Mouse (Mus musculus) ES-Bruce4 (cell line): Measurements from ENCODE around the gene Tanc1. TPM values are rescaled to one million over a fixed set of nuclear protein-coding genes. Genes with fewer than 3 reads are reported as not detected.

Experiments used
- H3K27ac ChIP-seq: 2 replicates; pipeline ENCODE4 v1.5.1; 2012; ENCODE audit warnings: low read length, inconsistent platforms; ENCODE audit not compliant: insufficient read depth
- H3K27me3 ChIP-seq: 2 replicates; pipeline ENCODE4 v1.6.1; 2012; ENCODE audit warnings: mild to moderate bottlenecking, low read length, inconsistent platforms; ENCODE audit not compliant: control insufficient read depth, poor library complexity, insufficient read depth, severe bottlenecking
- H3K36me3 ChIP-seq: 2 replicates; pipeline ENCODE4 v1.6.1; 2012; ENCODE audit warnings: inconsistent platforms, mild to moderate bottlenecking, low read length, moderate library complexity; ENCODE audit not compliant: control insufficient read depth, poor library complexity, insufficient read depth, severe bottlenecking
- H3K4me1 ChIP-seq: one replicate; pipeline ENCODE4 v1.8.1; 2011; ENCODE audit warnings: low read length; ENCODE audit not compliant: control insufficient read depth, insufficient read depth
- H3K4me3 ChIP-seq: 2 replicates; pipeline ENCODE4 v1.5.1; 2011; ENCODE audit warnings: low read depth, mild to moderate bottlenecking, low read length
- H3K9ac ChIP-seq: 2 replicates; pipeline ENCODE4 v1.6.1; 2012; ENCODE audit warnings: low read depth, mild to moderate bottlenecking, inconsistent platforms; ENCODE audit not compliant: poor library complexity, severe bottlenecking
- H3K9me3 ChIP-seq: replicated peaks from 2 replicates; pipeline ENCODE4 v1.6.1; 2012; ENCODE audit warnings: mild to moderate bottlenecking, low read length, inconsistent platforms; ENCODE audit not compliant: control insufficient read depth, poor library complexity, insufficient read depth, severe bottlenecking
- CTCF ChIP-seq: IDR thresholded peaks from one replicate; pipeline ENCODE4 v1.8.1; 2011; ENCODE audit warnings: low read depth, low read length
- EP300 ChIP-seq: IDR thresholded peaks from 2 replicates; pipeline ENCODE4 v1.6.1; 2011; ENCODE audit warnings: low read depth, low read length; ENCODE audit not compliant: insufficient read depth
- POLR2A ChIP-seq: IDR thresholded peaks from one replicate; pipeline ENCODE4 v1.8.1; 2011; ENCODE audit warnings: low read length; ENCODE audit not compliant: insufficient read depth
- polyA plus RNA-seq: library from polyadenylated mRNA; stranded (reverse); fragments of >200 nt; gene quantifications from 2 replicates; pipeline ENCODE4 v1.2.4, GENCODE M21; 2011; ENCODE audit warnings: low read depth; ENCODE audit not compliant: missing spikeins, insufficient read depth, insufficient read length

The Tanc1 gene
- polyA plus RNA-seq, 1 experiment: 62.4 TPM

DNA sequence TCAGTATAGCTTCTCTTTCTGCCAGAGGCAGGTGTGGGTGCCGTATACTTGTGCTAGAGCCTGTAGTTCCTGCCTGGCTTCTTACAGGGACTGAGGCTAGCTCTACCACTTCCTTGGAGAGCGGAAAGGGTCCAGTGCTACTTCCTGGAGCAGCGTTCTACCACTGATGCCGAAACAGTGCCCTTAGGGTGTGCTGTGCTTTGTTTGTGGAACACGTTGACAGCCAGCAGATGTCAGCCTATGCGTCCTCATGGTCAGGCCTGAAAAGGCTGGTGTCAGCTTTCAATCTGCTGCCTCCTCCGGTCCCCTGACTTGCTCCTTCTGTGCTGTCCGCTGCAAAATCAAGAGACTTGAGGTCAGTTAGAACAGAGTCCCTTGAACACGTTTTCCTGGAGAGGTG, 218.3 kb downstream of the Tanc1 start:
- Histone ChIP-seq H3K9ac (no peak overlapping the region), H3K4me3 (no peak overlapping the region), H3K27me3 (no peaks in the 10 kb centered on the region), H3K27ac (no peak overlapping the region), H3K4me1 (no peaks in the 10 kb centered on the region), H3K9me3 (no peaks in the 10 kb centered on the region), H3K36me3 (no peaks in the 10 kb centered on the region)
- TF ChIP-seq POLR2A (no peak), EP300 (peak; percentile 67; the same call in 1 of the 2 replicates), CTCF (peak; percentile 52)

DNA sequence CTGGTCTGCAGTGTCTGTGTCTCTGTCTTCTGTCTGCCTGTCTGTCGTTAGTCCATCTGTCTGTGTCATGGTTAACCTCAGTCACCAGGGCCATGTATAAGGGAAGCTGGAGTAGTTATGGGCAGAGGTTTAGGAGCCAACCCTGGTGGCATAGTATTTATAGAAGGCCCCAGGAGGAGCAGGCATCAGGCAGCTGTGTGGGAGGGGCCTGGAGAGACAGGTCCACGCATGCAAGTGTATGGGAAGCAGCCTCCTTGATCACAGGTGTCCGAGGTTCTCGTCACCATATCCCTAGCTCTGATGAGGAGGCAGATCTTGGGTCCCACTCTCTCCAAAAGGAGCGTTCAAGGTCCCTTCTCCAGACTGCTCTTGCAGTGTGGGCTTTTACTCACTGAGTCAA, 219.1 kb downstream of the Tanc1 start:
- no peak overlapping the region for H3K4me3 ChIP-seq
- no peaks in the 10 kb centered on the region for H3K4me1 ChIP-seq
- TF ChIP-seq EP300 (no peak), POLR2A (no peak), CTCF (no peak)
- H3K9me3 ChIP-seq: no peaks in the 10 kb centered on the region
- no peak overlapping the region for H3K9ac ChIP-seq
- no peaks in the 10 kb centered on the region for H3K27me3 ChIP-seq
- no peak overlapping the region for H3K27ac ChIP-seq
- H3K36me3 ChIP-seq: no peaks in the 10 kb centered on the region

DNA sequence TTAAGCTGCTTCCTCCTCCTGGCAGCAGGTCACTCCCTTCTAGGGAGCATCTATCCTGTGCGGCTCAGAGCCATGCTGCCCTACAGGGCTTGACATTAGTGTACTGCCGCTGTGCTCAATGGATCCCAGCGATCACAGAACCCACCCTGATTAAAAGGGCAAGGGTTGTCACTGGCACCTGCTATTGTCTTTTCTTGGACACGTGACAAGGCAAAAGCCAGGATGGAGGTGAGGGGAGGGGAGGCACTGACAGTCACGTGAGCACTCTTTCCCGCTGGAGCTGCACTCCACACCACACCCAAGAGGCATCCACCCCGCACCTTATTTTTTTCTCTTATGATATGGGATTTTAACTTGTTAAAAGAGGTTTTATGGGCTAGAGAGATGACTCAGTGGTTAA, 220.0 kb downstream of the Tanc1 start:
- no peak for TF ChIP-seq CTCF
- no peak for TF ChIP-seq POLR2A
- TF ChIP-seq EP300: no peak
- Histone ChIP-seq H3K4me1 (no peaks in the 10 kb centered on the region), H3K9ac (no peak overlapping the region), H3K36me3 (0 out of 2 replicates have a peak, but pooled peaks cover 5% of the 10 kb centered on the region), H3K27ac (no peak overlapping the region), H3K9me3 (no peaks in the 10 kb centered on the region), H3K4me3 (no peak overlapping the region), H3K27me3 (no peaks in the 10 kb centered on the region)

DNA sequence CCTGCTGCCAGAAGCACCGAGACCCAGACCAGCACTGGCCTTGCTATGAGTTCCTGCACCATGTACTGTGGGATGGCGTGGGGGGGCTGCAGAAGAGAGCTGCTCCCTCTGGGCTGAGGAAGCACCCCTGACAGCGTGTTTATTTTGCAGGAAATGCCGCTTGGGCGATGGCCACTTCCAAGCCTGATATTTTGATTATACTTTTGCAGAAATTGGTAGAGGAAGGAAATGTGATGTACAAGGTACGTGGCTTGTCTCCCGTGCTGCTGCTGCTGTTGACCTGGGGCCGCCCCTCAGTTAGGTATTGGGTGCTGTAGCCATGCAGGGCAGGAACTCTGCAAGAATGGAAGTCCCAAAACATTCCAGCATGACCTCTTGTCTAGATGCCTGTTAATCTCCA, 227.0 kb downstream of the Tanc1 start:
- H3K27ac ChIP-seq: no peak overlapping the region
- TF ChIP-seq POLR2A: no peak
- no peak for TF ChIP-seq CTCF
- TF ChIP-seq EP300: no peak
- no peak overlapping the region for H3K4me3 ChIP-seq
- peaks cover 3% of the 10 kb centered on the region for H3K4me1 ChIP-seq
- H3K36me3 ChIP-seq: peaks cover 31% of the 10 kb centered on the region
- no peaks in the 10 kb centered on the region for H3K9me3 ChIP-seq
- no peaks in the 10 kb centered on the region for H3K27me3 ChIP-seq
- H3K9ac ChIP-seq: no peak overlapping the region

DNA sequence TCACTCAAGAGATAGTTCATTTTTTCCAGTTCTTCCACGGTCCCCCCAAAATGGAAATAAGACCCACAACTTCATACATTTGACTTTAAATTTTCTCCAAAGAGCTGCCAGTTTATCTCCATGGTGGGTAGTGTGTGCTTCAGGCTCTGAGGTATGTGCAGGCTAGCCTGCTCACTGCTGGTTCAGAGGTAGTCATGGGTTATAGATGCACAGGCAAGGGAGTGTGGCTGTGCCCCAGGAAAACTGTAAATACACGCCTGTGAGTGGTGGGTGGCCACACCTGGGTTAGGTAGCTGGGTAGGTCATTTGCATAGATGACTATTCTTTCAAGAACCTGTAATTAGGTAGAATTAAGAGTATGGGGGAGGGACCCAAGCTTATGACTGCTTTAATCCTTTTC, 227.9 kb downstream of the Tanc1 start:
- TF ChIP-seq POLR2A (no peak), EP300 (no peak), CTCF (no peak)
- Histone ChIP-seq H3K4me3 (no peak overlapping the region), H3K9me3 (peaks cover 5% of the 10 kb centered on the region; the same call in 1 of the 2 replicates), H3K36me3 (peaks cover 33% of the 10 kb centered on the region), H3K27me3 (no peaks in the 10 kb centered on the region), H3K27ac (no peak overlapping the region), H3K4me1 (peaks cover 3% of the 10 kb centered on the region), H3K9ac (no peak overlapping the region)

DNA sequence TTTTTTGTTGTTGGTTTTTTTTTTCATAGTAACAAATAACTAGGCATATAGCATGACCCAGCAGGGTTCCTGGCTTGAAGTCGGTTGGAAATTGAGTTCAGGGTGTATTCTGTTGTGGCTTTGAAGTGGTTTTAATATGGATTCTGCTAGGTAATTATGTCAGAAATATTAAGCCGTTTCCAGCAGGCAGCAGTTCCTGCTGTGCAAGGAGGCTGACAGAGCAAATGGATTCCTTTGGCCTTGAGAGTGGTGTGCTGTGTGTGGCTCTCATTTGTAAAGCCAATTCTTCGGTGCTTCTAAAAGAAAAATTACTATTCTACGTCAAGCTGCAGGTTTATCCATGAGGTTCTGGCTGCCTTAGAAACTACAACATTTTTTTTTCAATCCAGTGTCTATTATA, 228.3 kb downstream of the Tanc1 start:
- Histone ChIP-seq H3K36me3 (peaks cover 33% of the 10 kb centered on the region), H3K9ac (no peak overlapping the region), H3K4me3 (no peak overlapping the region), H3K9me3 (peaks cover 7% of the 10 kb centered on the region; the same call in 1 of the 2 replicates), H3K27me3 (no peaks in the 10 kb centered on the region), H3K27ac (no peak overlapping the region), H3K4me1 (peaks cover 3% of the 10 kb centered on the region)
- TF ChIP-seq EP300 (no peak), POLR2A (no peak), CTCF (no peak)
